Mouse (Mus musculus) ES-Bruce4 (cell line): ENCODE results near the gene Fyb2.

ENCODE experiments used
- CTCF ChIP-seq: IDR thresholded peaks from one replicate; pipeline ENCODE4 v1.8.1; 2011; ENCODE audit warnings: low read depth, low read length
- POLR2A ChIP-seq: IDR thresholded peaks from one replicate; pipeline ENCODE4 v1.8.1; 2011; ENCODE audit warnings: low read length; ENCODE audit not compliant: insufficient read depth

GRCm38 (mm10) chr4:105016006-105016613 lies 102.9 kb downstream of the Fyb2 start:
- TF ChIP-seq CTCF (no peak), POLR2A (no peak)
